20 mouse cellular contexts compared by ENCODE assay signal in genomic region chr11:72829869-72830268, GRCm38 (mm10).
"Had no signal": no experiment of that assay in that cellular context is flagged by ENCODE, and none has a peak within 500 bp of the region (broad histone marks: within the 10 kb centered on the region; RNA-seq: fewer than 3 reads in every experiment).

No protein-coding gene starts in this region.

- H3K4me2 ChIP-seq: limb, embryonic 13.5 days; limb, embryonic 15.5 days; liver, embryonic 13.5 days; liver, embryonic 15.5 days; midbrain, embryonic 12.5 days; neural tube, embryonic 13.5 days; neural tube, embryonic 15.5 days had no signal

- DNase-seq: liver, embryonic 13.5 days; lung, postnatal 14 days; midbrain, embryonic 14.5 days; retina, postnatal 1 day; right cerebral cortex, adult 18-20 months; right cerebral cortex, postnatal 25 days; right cerebral cortex, postnatal 4 days; spleen, adult 18-20 months; thymus, adult 18-20 months; thymus, postnatal 14 days; thymus, postnatal 36 days had no signal

- H3K4me1 ChIP-seq: limb, embryonic 13.5 days; limb, embryonic 15.5 days; liver, embryonic 13.5 days; liver, embryonic 15.5 days; midbrain, embryonic 10.5 days; midbrain, embryonic 12.5 days; neural tube, embryonic 13.5 days; neural tube, embryonic 15.5 days had no signal

- H3K9me3 ChIP-seq: limb, embryonic 13.5 days; limb, embryonic 15.5 days; liver, embryonic 13.5 days; liver, embryonic 15.5 days; midbrain, embryonic 10.5 days; midbrain, embryonic 12.5 days; neural tube, embryonic 13.5 days; neural tube, embryonic 15.5 days had no signal

- ATAC-seq: midbrain, embryonic 16.5 days had no signal

- H3K27me3 ChIP-seq: limb, embryonic 13.5 days; limb, embryonic 15.5 days; liver, embryonic 13.5 days; liver, embryonic 15.5 days; midbrain, embryonic 12.5 days; neural tube, embryonic 13.5 days; neural tube, embryonic 15.5 days had no signal

- H3K4me3 ChIP-seq: limb, embryonic 13.5 days; limb, embryonic 15.5 days; liver, embryonic 13.5 days; liver, embryonic 15.5 days; midbrain, embryonic 10.5 days; midbrain, embryonic 12.5 days; myocyte; neural tube, embryonic 13.5 days; neural tube, embryonic 15.5 days had no signal

- H3K27ac ChIP-seq: limb, embryonic 13.5 days; limb, embryonic 15.5 days; liver, embryonic 13.5 days; liver, embryonic 15.5 days; midbrain, embryonic 10.5 days; midbrain, embryonic 12.5 days; neural tube, embryonic 13.5 days; neural tube, embryonic 15.5 days had no signal

- H3K9ac ChIP-seq: limb, embryonic 13.5 days; limb, embryonic 15.5 days; liver, embryonic 13.5 days; liver, embryonic 15.5 days; midbrain, embryonic 12.5 days; neural tube, embryonic 13.5 days; neural tube, embryonic 15.5 days had no signal
